Mouse (Mus musculus) stomach, postnatal 0 days (tissue): Measurements from ENCODE around the gene Nprl3.

Experiments used
- CTCF ChIP-seq: IDR thresholded peaks from 2 replicates; pipeline ENCODE4 v1.5.1; 2016; ENCODE audit warnings: antibody characterized with exemption, low read depth, mild to moderate bottlenecking, moderate library complexity
- EP300 ChIP-seq: optimal IDR thresholded peaks from 2 replicates; pipeline ENCODE3; 2016; ENCODE audit warnings: antibody characterized with exemption

DNA sequence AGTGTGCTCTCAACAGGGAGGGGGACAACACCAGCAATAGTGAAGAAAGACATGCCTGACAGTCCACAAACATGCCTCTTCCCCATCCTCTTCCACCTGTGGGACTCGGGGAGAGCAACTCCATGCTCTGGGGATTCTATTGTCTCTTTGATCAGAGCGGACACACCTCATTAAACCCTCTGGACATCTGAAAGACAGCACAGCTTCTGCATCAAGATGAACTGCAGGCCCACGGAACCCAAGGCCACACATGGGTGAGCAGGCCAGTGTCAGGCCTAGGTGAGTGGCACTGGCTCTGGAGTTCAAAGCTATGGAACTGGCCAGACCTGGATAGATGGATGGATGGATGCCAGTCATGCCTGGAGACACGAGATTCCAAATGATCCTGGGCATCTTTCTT, 41.9 kb upstream of the Nprl3 start:
- no peak for TF ChIP-seq EP300
- no peak for TF ChIP-seq CTCF
